Mouse (Mus musculus) midbrain, postnatal 0 days (tissue): Measurements from ENCODE around the gene Gm13889. TPM values are rescaled to one million over a fixed set of nuclear protein-coding genes. Genes with fewer than 3 reads are reported as not detected.

Experiments used
- ATAC-seq: fragments of 200-750 bp; cut with Nextera tagmentation; 2 replicates; pipeline ENCODE4 v1.8.0; 2017; ENCODE audit warnings: moderate number of reproducible peaks, mild to moderate bottlenecking, moderate TSS enrichment, moderate library complexity; ENCODE audit not compliant: low FRiP score
- DNase-seq: peaks from one replicate; pipeline ENCODE4 v3.0.0-alpha.2; 2015; ENCODE audit warnings: low spot score
- H3K27ac ChIP-seq: fragments of 300-500 bp; sonication (generic); 2 replicates; pipeline ENCODE4 v1.5.1; 2014; ENCODE audit warnings: low read depth, mild to moderate bottlenecking, low read length, mixed read lengths
- H3K27me3 ChIP-seq: fragments of 300-500 bp; sonication (generic); 2 replicates; pipeline ENCODE4 v1.6.1; 2014; ENCODE audit warnings: low read length, control low read depth, mixed read lengths; ENCODE audit not compliant: insufficient read depth
- H3K36me3 ChIP-seq: fragments of 300-500 bp; sonication (generic); 2 replicates; pipeline ENCODE4 v1.6.1; 2014; ENCODE audit warnings: low read length, control low read depth, mixed read lengths; ENCODE audit not compliant: insufficient read depth
- H3K4me1 ChIP-seq: fragments of 300-500 bp; sonication (generic); 2 replicates; pipeline ENCODE4 v1.6.1; 2014; ENCODE audit warnings: mild to moderate bottlenecking, control low read depth, antibody characterized with exemption, low read length, mixed read lengths; ENCODE audit not compliant: insufficient read depth
- H3K4me2 ChIP-seq: fragments of 300-500 bp; sonication (generic); 2 replicates; pipeline ENCODE4 v1.6.1; 2014; ENCODE audit warnings: low read depth, mild to moderate bottlenecking, low read length, mixed read lengths; ENCODE audit not compliant: poor library complexity, severe bottlenecking
- H3K4me3 ChIP-seq: fragments of 300-500 bp; sonication (generic); 2 replicates; pipeline ENCODE4 v1.5.1; 2014; ENCODE audit warnings: low read depth, mild to moderate bottlenecking, low read length, moderate library complexity
- H3K9ac ChIP-seq: fragments of 300-500 bp; sonication (generic); replicated peaks from 2 replicates; pipeline ENCODE4 v1.6.1; 2014; ENCODE audit warnings: mild to moderate bottlenecking, low read length, moderate library complexity, mixed read lengths; ENCODE audit not compliant: poor library complexity, severe bottlenecking
- H3K9me3 ChIP-seq: fragments of 300-500 bp; sonication (generic); 2 replicates; pipeline ENCODE4 v1.6.1; 2016; ENCODE audit warnings: low read length, control low read depth
- CTCF ChIP-seq: IDR thresholded peaks from 2 replicates; pipeline ENCODE4 v1.5.1; 2016; ENCODE audit warnings: antibody characterized with exemption, mild to moderate bottlenecking
- WGBS: fragments of 180-500 bp; shearing (Covaris S2); extraction: QIAGEN DNeasy Blood & Tissue Kit; methylation state at CpG from one replicate; pipeline ENCODE4 v1.1.7; 2014; 5-methylcytosine and 5-hydroxymethylcytosine counted together
- polyA plus RNA-seq: library from polyadenylated mRNA; unstranded; fragments of >200 nt; fragmentation: Nextera tagmentation; extraction: Ambion mirVana; gene quantifications from 2 replicates; pipeline ENCODE4 v1.2.1, GENCODE M21; 2015
- total RNA-seq: library from RNA; depleted of rRNA; stranded (reverse); fragments of >200 nt; gene quantifications from 2 replicates; pipeline ENCODE4 v1.2.3, GENCODE M21; 2014; rRNA removed

Gene Gm13889
- 21.9 and 23.3 TPM in 2 replicates for total RNA-seq
- 9.3 and 10.4 TPM in 2 replicates for polyA plus RNA-seq

DNA sequence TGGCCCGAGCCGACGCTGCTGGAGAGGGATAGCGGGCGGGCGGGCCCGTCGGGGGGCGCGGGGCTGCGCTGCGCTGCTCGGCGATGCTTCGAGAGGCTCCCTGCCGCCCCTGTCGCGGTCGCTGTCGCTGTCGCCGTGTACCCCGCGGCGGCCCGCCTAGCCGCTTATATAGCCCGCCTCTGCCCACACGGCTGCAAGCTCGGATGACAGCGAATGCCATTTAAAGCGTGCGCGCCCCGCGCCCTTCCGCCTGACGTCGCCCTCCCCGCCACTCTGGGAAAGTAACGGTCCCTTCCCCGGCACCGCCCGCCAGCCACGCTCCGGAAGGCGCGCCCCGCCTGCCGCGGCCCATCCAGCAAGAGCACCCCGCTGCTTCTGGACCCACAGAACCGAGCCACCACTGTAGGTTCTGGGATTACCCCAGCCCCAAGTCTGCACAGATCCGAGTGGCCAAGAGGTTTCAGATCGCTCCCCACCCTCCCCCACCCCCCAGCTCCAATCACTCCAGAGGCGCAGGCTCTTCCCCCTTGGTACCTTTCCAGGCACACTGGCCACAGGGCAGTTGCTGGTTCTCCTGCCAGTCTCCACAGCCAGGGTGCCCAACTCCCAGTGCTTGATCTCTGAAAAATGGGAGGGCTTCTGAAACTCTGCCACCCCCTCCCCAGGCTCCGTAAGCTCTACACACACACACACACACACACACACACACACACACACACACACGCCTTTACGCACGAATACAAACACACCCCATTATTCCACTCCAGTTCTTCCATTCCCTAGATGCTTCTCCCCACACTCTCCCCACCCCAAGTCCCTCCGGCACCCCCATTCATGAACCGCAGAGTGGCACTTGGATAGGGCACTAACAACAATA is at the start of gene Gm13889:
Gene Gm13889 (minus strand): TSS at position 294 of the 877 bp plus-strand sequence.
- no peak for TF ChIP-seq CTCF
- peaks cover 13% of the 10 kb centered on the region for H3K27me3 ChIP-seq
- peak; percentile 84 for DNase-seq
- peak within 1 kb of the TSS; percentile 83 for H3K9ac ChIP-seq
- H3K27ac ChIP-seq: peak within 1 kb of the TSS; percentile 75
- H3K4me2 ChIP-seq: peak within 1 kb of the TSS; percentile 98
- H3K9me3 ChIP-seq: no peaks in the 10 kb centered on the region
- peak within 1 kb of the TSS; percentile 78 for H3K4me3 ChIP-seq
- 5% methylated on average over 37 of the region's 62 CpGs for WGBS
- peak; percentile 63 for ATAC-seq
- H3K4me1 ChIP-seq: no peaks in the 10 kb centered on the region
- H3K36me3 ChIP-seq: no peaks in the 10 kb centered on the region

DNA sequence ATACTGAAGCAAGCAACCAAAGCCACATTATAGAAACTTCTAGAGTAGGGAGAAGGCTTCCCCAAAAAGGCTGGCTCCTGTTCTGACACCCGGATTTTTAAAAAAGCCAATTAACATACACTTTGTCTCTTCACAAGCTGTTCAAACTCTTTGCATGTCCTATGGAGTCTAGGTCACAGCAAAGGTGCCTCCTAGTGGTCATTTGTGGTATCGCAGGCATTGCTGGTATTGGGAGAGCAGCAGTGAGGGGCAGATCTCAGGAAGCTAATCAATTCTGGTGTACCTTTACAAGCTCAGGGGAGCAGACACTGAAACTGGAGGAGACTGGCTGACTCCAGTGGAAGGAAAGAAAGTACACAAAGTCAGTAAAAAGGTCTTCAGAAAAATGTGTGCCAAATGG is 45.3 kb upstream of the Gm13889 start:
- H3K27ac ChIP-seq: no peak overlapping the region
- H3K4me1 ChIP-seq: no peaks in the 10 kb centered on the region
- H3K4me2 ChIP-seq: no peak overlapping the region
- TF ChIP-seq CTCF: peak; percentile 98
- no peaks in the 10 kb centered on the region for H3K9me3 ChIP-seq
- H3K27me3 ChIP-seq: no peaks in the 10 kb centered on the region
- ATAC-seq: peak; percentile 63; the same call in 1 of the 2 replicates
- peak; percentile 86 for DNase-seq
- WGBS: 1% methylated on average over 2 of the region's 2 CpGs
- H3K9ac ChIP-seq: no peak overlapping the region
- no peak overlapping the region for H3K4me3 ChIP-seq
- H3K36me3 ChIP-seq: peaks cover 67% of the 10 kb centered on the region

- 81% methylated on average over 4 of the region's 4 CpGs for WGBS
- H3K9ac ChIP-seq: no peak overlapping the region
- peaks cover 65% of the 10 kb centered on the region for H3K36me3 ChIP-seq
- TF ChIP-seq CTCF: no peak
- no peak overlapping the region for H3K27ac ChIP-seq
- no peaks in the 10 kb centered on the region for H3K27me3 ChIP-seq
- ATAC-seq: no peak
- H3K4me1 ChIP-seq: no peaks in the 10 kb centered on the region
- no peak overlapping the region for H3K4me3 ChIP-seq
- DNase-seq: no peak
- H3K4me2 ChIP-seq: no peak overlapping the region
- H3K9me3 ChIP-seq: no peaks in the 10 kb centered on the region
Measured at GRCm38 (mm10) chr2:94001918-94002317, 44.9 kb upstream of the Gm13889 start.

GRCm38 (mm10) chr2:94001411-94001810 is 44.4 kb upstream of the Gm13889 start:
- DNase-seq (no peak), ATAC-seq (no peak)
- TF ChIP-seq CTCF: no peak
- H3K9ac ChIP-seq: no peak overlapping the region
- peaks cover 60% of the 10 kb centered on the region for H3K36me3 ChIP-seq
- H3K4me1 ChIP-seq: no peaks in the 10 kb centered on the region
- no peaks in the 10 kb centered on the region for H3K9me3 ChIP-seq
- WGBS: 92% methylated on average over 6 of the region's 6 CpGs
- no peak overlapping the region for H3K27ac ChIP-seq
- H3K4me2 ChIP-seq: no peak overlapping the region
- no peak overlapping the region for H3K4me3 ChIP-seq
- H3K27me3 ChIP-seq: no peaks in the 10 kb centered on the region

- H3K36me3 ChIP-seq: peaks cover 58% of the 10 kb centered on the region
- 95% methylated on average over 6 of the region's 6 CpGs for WGBS
Measured at GRCm38 (mm10) chr2:93996254-93996653, 39.3 kb upstream of the Gm13889 start, which contains the start of gene Gm27027. Gene Gm27027, minus strand, starts transcription at chr2:93996354.

DNA sequence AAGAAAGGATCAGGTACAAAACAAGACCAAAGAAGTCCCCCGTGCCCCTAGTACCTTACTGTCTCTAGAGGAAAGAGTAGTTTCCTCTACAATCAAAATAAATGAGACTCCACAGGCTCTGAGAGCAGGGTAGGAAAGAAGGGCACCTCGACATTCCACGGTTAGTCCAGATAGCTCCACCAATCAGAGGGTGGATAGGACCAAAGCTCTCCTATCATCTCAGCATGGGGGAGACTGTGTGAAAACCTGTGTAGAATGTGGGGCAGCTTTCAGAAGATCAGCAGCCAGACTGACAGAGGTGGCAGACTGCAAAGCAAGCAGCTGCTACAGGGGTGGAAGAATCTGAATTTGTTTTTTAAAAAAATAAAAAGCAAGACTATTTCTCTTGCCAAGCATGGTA is 35.8 kb upstream of the Gm13889 start:
- H3K9me3 ChIP-seq: no peaks in the 10 kb centered on the region
- WGBS: 35% methylated on average over 3 of the region's 3 CpGs
- no peak for TF ChIP-seq CTCF
- H3K36me3 ChIP-seq: peaks cover 48% of the 10 kb centered on the region
- DNase-seq: no peak
- H3K27me3 ChIP-seq: no peaks in the 10 kb centered on the region
- H3K9ac ChIP-seq: no peak overlapping the region
- no peaks in the 10 kb centered on the region for H3K4me1 ChIP-seq
- no peak overlapping the region for H3K4me3 ChIP-seq
- H3K27ac ChIP-seq: peak overlapping the region; percentile 38; the same call in 1 of the 2 replicates
- ATAC-seq: no peak
- no peak overlapping the region for H3K4me2 ChIP-seq

More at GRCm38 (mm10) chr2:93996254-93996653, 39.3 kb upstream of the Gm13889 start, which contains the start of gene Gm27027:
- ATAC-seq (no peak), DNase-seq (no peak)
- TF ChIP-seq CTCF: no peak
- Histone ChIP-seq H3K4me2 (no peak within 1 kb of the TSS), H3K27ac (no peak within 1 kb of the TSS), H3K4me3 (no peak within 1 kb of the TSS), H3K9ac (no peak within 1 kb of the TSS), H3K9me3 (no peaks in the 10 kb centered on the region), H3K27me3 (no peaks in the 10 kb centered on the region), H3K4me1 (no peaks in the 10 kb centered on the region)
